Mouse (Mus musculus) C2C12 (cell line): ENCODE data around the gene Kcnd2.

Experiments
- CEBPB ChIP-seq: IDR thresholded peaks from one replicate; pipeline ENCODE4 v1.6.1; 2011; ENCODE audit warnings: low read depth, mild to moderate bottlenecking, control low read depth, moderate library complexity
- CTCF ChIP-seq: IDR thresholded peaks from one replicate; pipeline ENCODE4 v1.5.1; 2011; ENCODE audit not compliant: control insufficient read depth, insufficient read depth, insufficient read length
- FOSL1 ChIP-seq: IDR thresholded peaks from one replicate; pipeline ENCODE4 v1.8.0; 2011; ENCODE audit warnings: mild to moderate bottlenecking, low read length; ENCODE audit not compliant: poor library complexity, insufficient read depth, severe bottlenecking
- MAX ChIP-seq: IDR thresholded peaks from one replicate; pipeline ENCODE4 v1.6.1; 2011; ENCODE audit warnings: mild to moderate bottlenecking, control low read depth
- MYOD1 ChIP-seq: IDR thresholded peaks from one replicate; pipeline ENCODE4 v1.6.1; 2011; ENCODE audit warnings: low read depth; ENCODE audit not compliant: control insufficient read depth, insufficient read length
- MYOG ChIP-seq: IDR thresholded peaks from one replicate; pipeline ENCODE4 v1.6.1; 2011; ENCODE audit not compliant: control insufficient read depth, insufficient read length; ENCODE audit errors: extremely low read depth
- USF1 ChIP-seq: IDR thresholded peaks from one replicate; pipeline ENCODE4 v1.6.1; 2011; ENCODE audit warnings: low read depth, mild to moderate bottlenecking, control low read depth, moderate library complexity

GRCm38 (mm10) chr6:21527489-21528074, 312.3 kb downstream of the Kcnd2 start:
- TF ChIP-seq CTCF (no peak), USF1 (no peak), MYOD1 (no peak), MAX (no peak), CEBPB (no peak), MYOG (no peak), FOSL1 (no peak)
